Mouse (Mus musculus): Measurements from ENCODE around the gene Hist1h3h. TPM values are rescaled to one million over a fixed set of nuclear protein-coding genes. Genes with fewer than 3 reads are reported as not detected.
"Not testable (repeated sequence)": the region's sequence is repeated elsewhere in the genome, so short reads cannot be mapped to it uniquely, and the experiment has no call there.

Hist1h3h gene
- polyA plus RNA-seq, 1 experiment from 2014 or later: 0.62 TPM

GRCm38 (mm10) chr13:21734010-21734905 lies 16.8 kb downstream of the Hist1h3h start:
- no peaks in the 10 kb centered on the region for H3K36me3 ChIP-seq
- peak; percentile 35; the same call in 1 of the 2 replicates for ATAC-seq (ENCODE audit: extremely low read depth, insufficient number of reproducible peaks, low FRiP score, low TSS enrichment)
- WGBS: under 1% methylated on average over 21 of the region's 21 CpGs
- no peaks in the 10 kb centered on the region for H3K9me3 ChIP-seq
- peak overlapping the region; percentile 60 for H3K4me3 ChIP-seq
- peak overlapping the region; percentile 84 for H3K9ac ChIP-seq
- no peaks in the 10 kb centered on the region for H3K27me3 ChIP-seq (replicated peaks)
- peak overlapping the region; percentile 95 for H3K27ac ChIP-seq (replicated peaks)
- H3K4me2 ChIP-seq: peak overlapping the region; percentile 78
- peaks cover 21% of the 10 kb centered on the region for H3K4me1 ChIP-seq

- H3K4me1 ChIP-seq: peaks cover 29% of the 10 kb centered on the region
- peak within 1 kb of the TSS; percentile 84 for H3K9ac ChIP-seq
- H3K27ac ChIP-seq (replicated peaks): peak within 1 kb of the TSS; percentile 95
- not testable (repeated sequence) for H3K9me3 ChIP-seq; H3K27me3 ChIP-seq (replicated peaks); H3K36me3 ChIP-seq
- peak within 1 kb of the TSS; percentile 78 for H3K4me2 ChIP-seq
- ATAC-seq (ENCODE audit: extremely low read depth, insufficient number of reproducible peaks, low FRiP score, low TSS enrichment): peak; percentile 70; the same call in 1 of the 2 replicates
- WGBS: under 1% methylated on average over 41 of the region's 56 CpGs
- peak within 1 kb of the TSS; percentile 60 for H3K4me3 ChIP-seq
Measured at GRCm38 (mm10) chr13:21734906-21735767, 17.7 kb downstream of the Hist1h3h start, which contains the start of gene Hist1h4j. TSS of gene Hist1h4j (plus strand) at chr13:21735064.

GRCm38 (mm10) chr13:21745006-21745405 lies 27.5 kb downstream of the Hist1h3h start:
- Histone ChIP-seq H3K4me2 (no peak overlapping the region), H3K9ac (no peak overlapping the region), H3K36me3 (no peaks in the 10 kb centered on the region), H3K27me3 (replicated peaks) (no peaks in the 10 kb centered on the region), H3K4me3 (no peak overlapping the region), H3K9me3 (no peaks in the 10 kb centered on the region), H3K27ac (replicated peaks) (no peak overlapping the region), H3K4me1 (peaks cover 26% of the 10 kb centered on the region)
- ATAC-seq (ENCODE audit: extremely low read depth, insufficient number of reproducible peaks, low FRiP score, low TSS enrichment): no peak
- WGBS: 72% methylated on average over 1 of the region's 1 CpGs

GRCm38 (mm10) chr13:21749387-21750158 lies 32.1 kb downstream of the Hist1h3h start:
- H3K36me3 ChIP-seq: no peaks in the 10 kb centered on the region
- peak overlapping the region; percentile 94 for H3K27ac ChIP-seq (replicated peaks)
- H3K27me3 ChIP-seq (replicated peaks): no peaks in the 10 kb centered on the region
- peak overlapping the region; percentile 76 for H3K4me2 ChIP-seq
- ATAC-seq (ENCODE audit: extremely low read depth, insufficient number of reproducible peaks, low FRiP score, low TSS enrichment): no peak
- H3K9ac ChIP-seq: peak overlapping the region; percentile 86
- peaks cover 44% of the 10 kb centered on the region for H3K4me1 ChIP-seq
- WGBS: 5% methylated on average over 5 of the region's 5 CpGs
- peak overlapping the region; percentile 60 for H3K4me3 ChIP-seq
- H3K9me3 ChIP-seq: no peaks in the 10 kb centered on the region

GRCm38 (mm10) chr13:21750159-21751017 lies 32.9 kb downstream of the Hist1h3h start, which contains the start of gene Hist1h4k:
TSS of gene Hist1h4k (minus strand) at chr13:21750505.
- WGBS: under 1% methylated on average over 48 of the region's 56 CpGs
- ATAC-seq (ENCODE audit: extremely low read depth, insufficient number of reproducible peaks, low FRiP score, low TSS enrichment): peak; percentile 64; the same call in 1 of the 2 replicates
- peak within 1 kb of the TSS; percentile 86 for H3K9ac ChIP-seq
- H3K4me3 ChIP-seq: peak within 1 kb of the TSS; percentile 60
- H3K9me3 ChIP-seq; H3K27me3 ChIP-seq (replicated peaks); H3K36me3 ChIP-seq: not testable (repeated sequence)
- H3K4me2 ChIP-seq: peak within 1 kb of the TSS; percentile 81
- H3K4me1 ChIP-seq: peaks cover 50% of the 10 kb centered on the region
- H3K27ac ChIP-seq (replicated peaks): peak within 1 kb of the TSS; percentile 94

GRCm38 (mm10) chr13:21751417-21751816 lies 34.0 kb downstream of the Hist1h3h start:
- Histone ChIP-seq H3K9me3 (no peaks in the 10 kb centered on the region), H3K4me2 (peak overlapping the region; percentile 81; the same call in 1 of the 2 replicates), H3K36me3 (no peaks in the 10 kb centered on the region), H3K27me3 (replicated peaks) (no peaks in the 10 kb centered on the region), H3K4me1 (peaks cover 56% of the 10 kb centered on the region), H3K27ac (replicated peaks) (peak overlapping the region; percentile 93), H3K9ac (no peak overlapping the region), H3K4me3 (no peak overlapping the region)
- no peak for ATAC-seq (ENCODE audit: extremely low read depth, insufficient number of reproducible peaks, low FRiP score, low TSS enrichment)

- no peak overlapping the region for H3K4me3 ChIP-seq
- no peaks in the 10 kb centered on the region for H3K36me3 ChIP-seq
- H3K4me2 ChIP-seq: peak overlapping the region; percentile 81
- H3K4me1 ChIP-seq: peaks cover 59% of the 10 kb centered on the region
- H3K27me3 ChIP-seq (replicated peaks): no peaks in the 10 kb centered on the region
- H3K27ac ChIP-seq (replicated peaks): peak overlapping the region; percentile 93
- 30% methylated on average over 3 of the region's 3 CpGs for WGBS
- H3K9me3 ChIP-seq: no peaks in the 10 kb centered on the region
- peak overlapping the region; percentile 84; the same call in 1 of the 2 replicates for H3K9ac ChIP-seq
- no peak for ATAC-seq (ENCODE audit: extremely low read depth, insufficient number of reproducible peaks, low FRiP score, low TSS enrichment)
Measured at GRCm38 (mm10) chr13:21751827-21752226, 34.4 kb downstream of the Hist1h3h start.

- H3K4me2 ChIP-seq: peak overlapping the region; percentile 81
- H3K36me3 ChIP-seq: no peaks in the 10 kb centered on the region
- peak overlapping the region; percentile 93 for H3K27ac ChIP-seq (replicated peaks)
- peak overlapping the region; percentile 84 for H3K9ac ChIP-seq
- peaks cover 58% of the 10 kb centered on the region for H3K4me1 ChIP-seq
- peak overlapping the region; percentile 58; the same call in 1 of the 2 replicates for H3K4me3 ChIP-seq
- WGBS: 38% methylated on average over 3 of the region's 3 CpGs
- H3K9me3 ChIP-seq: no peaks in the 10 kb centered on the region
- ATAC-seq (ENCODE audit: extremely low read depth, insufficient number of reproducible peaks, low FRiP score, low TSS enrichment): no peak
- no peaks in the 10 kb centered on the region for H3K27me3 ChIP-seq (replicated peaks)
Measured at GRCm38 (mm10) chr13:21752356-21752755, 34.9 kb downstream of the Hist1h3h start.

- no peak for ATAC-seq (ENCODE audit: extremely low read depth, insufficient number of reproducible peaks, low FRiP score, low TSS enrichment)
- Histone ChIP-seq H3K27ac (replicated peaks) (peak overlapping the region; percentile 93), H3K36me3 (no peaks in the 10 kb centered on the region), H3K4me2 (peak overlapping the region; percentile 81), H3K9me3 (no peaks in the 10 kb centered on the region), H3K9ac (peak overlapping the region; percentile 84), H3K27me3 (replicated peaks) (no peaks in the 10 kb centered on the region), H3K4me3 (peak overlapping the region; percentile 58), H3K4me1 (peaks cover 55% of the 10 kb centered on the region)
- WGBS: 3% methylated on average over 10 of the region's 10 CpGs
Measured at GRCm38 (mm10) chr13:21753051-21753523, 35.6 kb downstream of the Hist1h3h start.

All from heart, embryonic 13.5 days (tissue).